Mouse (Mus musculus) heart, postnatal 10 days (tissue): Measurements from ENCODE around the gene Pitpnc1. TPM values are rescaled to one million over a fixed set of nuclear protein-coding genes. Genes with fewer than 3 reads are reported as not detected.

Source experiments
- DNase-seq, 2 experiments: peaks; one replicate each; pipeline ENCODE4 v3.0.0; 2021
- intact Hi-C: fragments of 180-260 bp; cut with DNase I; formaldehyde crosslinking; loops from one replicate; pipeline ENCODE4 v1.15.1; 2025
- total RNA-seq, 2 experiments: library from RNA; stranded (reverse); gene quantifications; 2 replicates each; pipeline ENCODE4 v1.2.3; 2021

The Pitpnc1 gene
- total RNA-seq, 2 experiments from 2014 or later: 75.6 to 78.1 TPM

DNA sequence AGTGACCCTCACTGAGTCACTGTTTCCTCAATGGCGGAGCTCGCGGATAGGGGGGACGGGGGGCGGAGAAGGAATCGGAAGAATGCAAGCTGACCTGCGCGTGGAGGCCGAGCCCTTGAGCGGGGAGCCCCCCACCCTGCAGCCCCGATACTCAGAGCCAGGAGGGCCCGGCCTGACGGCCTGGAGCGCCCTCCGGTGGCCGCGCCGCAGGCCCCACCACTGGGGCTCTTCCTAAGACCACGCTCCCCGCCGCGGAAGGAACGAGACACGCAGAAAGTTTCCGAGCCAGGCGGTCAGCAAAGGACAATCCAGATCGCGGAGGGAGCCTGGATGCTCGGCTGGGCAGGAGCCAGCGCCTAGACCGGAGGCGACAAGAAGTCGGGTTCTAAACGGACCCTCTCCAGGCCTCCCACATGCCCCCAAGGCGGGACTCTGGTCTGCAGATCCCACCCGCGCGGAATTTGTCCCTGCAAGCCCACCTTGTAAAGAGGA, 1.4 kb downstream of the Pitpnc1 start:
- intact Hi-C loops: loop anchor here (1.0 to 5.0 kb wide), 5 partner anchors 52 to 193 kb away; no protein-coding TSS in a partner anchor
- peak; percentile 87 to 88 for DNase-seq

DNA sequence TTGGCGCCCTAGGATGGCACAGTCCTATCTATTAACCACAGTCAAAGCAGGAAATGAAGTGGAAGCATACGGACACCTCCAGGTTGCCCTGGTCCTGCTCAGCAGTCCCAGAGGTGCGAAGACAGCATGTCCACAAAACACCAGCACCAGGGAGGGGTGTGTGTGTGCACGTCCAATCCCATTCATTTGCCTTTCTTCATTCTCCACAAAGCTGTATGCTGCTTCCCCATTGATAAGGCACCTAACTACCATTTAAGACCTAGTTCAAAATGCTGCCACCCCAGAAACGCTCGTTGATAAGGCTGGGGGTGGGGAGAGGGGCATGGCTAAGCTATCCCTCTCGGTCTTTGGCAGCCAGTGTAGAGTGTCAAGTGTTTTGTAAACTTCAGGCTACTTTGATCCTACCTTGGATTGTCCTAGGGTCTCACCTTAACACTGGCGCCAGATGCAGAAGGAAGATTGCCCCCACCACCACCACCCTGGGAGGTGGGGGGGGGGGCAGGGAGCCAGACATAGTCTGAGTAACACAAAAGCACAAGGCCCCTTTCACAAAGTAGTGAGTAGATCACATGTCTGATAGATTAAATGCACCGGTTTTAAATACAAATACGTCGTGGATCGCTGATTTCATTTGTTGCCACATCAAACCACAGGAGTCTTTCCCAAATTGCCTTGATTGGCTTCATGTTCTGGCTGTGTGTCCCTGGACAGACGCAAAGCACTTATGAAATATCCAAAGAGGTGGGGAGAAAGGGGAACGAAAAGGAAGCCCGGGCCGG, 2.1 kb downstream of the Pitpnc1 start:
- intact Hi-C loops: loop anchor here (1.0 to 5.0 kb wide), 5 partner anchors 51 to 192 kb away; no protein-coding TSS in a partner anchor
- DNase-seq: no peak

DNA sequence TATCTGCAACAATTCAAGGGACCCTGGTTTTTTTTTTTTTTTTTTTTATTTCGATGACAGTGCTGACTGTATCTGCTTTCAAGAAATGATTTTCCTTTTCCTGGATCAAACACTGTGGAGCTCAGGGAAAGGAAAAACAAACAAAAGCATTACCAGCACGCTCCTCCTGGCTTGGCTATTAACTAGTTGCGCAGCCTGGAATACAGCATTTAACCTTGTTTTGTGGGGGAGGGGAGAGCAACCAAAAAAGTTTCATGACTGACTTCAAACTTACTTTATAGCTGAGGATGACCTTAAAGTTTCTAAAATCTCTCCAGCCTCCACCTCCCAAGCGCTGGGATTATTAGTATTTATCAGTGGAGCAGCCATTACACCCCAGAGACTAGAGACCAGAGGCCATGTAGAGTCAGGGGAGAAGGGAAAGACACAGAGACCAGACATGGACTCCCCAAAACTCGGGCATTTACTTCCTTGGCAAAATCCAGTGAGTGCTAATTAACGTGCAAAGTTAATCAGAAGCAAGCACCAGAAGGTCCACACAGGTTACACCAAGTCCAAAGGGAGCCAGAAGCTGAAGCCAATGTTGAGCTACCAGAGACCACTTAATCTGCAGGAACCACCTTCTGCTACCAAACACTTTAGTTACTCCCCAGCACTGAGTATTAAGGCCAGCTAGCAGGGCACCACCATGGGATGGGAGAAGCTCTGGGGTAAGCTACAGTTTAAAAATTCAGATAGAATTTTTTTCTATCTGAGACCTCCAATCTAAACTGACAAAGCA, 3.7 kb downstream of the Pitpnc1 start:
- intact Hi-C loops: loop anchor here (5.0 kb wide), 2 partner anchors 130 to 150 kb away; no protein-coding TSS in a partner anchor

DNA sequence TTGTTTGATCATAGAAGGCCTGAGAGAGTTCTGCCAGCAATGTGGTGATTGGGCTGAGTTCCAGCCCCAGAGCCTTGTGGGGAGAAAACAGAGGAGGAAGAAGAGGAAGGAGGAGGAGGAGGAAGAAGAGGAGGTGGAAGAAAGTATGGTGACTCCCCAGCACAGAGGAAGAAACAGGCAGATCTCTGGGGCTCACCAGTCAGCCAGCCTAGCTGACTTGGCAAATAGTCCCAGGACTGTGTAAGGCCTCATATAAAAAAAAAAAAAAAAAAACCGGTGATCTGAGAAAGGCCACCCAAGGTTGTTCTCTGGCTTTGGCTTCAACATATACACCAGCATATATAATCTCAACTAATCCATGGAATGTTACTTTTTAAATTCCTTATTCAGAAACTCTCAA, 4.5 kb downstream of the Pitpnc1 start:
- intact Hi-C loops: loop anchor here (5.0 kb wide), 2 partner anchors 129 to 149 kb away; no protein-coding TSS in a partner anchor
- DNase-seq: no peak

More for the DNA sequence above, 3.7 kb downstream of the Pitpnc1 start:
- no peak for DNase-seq

DNA sequence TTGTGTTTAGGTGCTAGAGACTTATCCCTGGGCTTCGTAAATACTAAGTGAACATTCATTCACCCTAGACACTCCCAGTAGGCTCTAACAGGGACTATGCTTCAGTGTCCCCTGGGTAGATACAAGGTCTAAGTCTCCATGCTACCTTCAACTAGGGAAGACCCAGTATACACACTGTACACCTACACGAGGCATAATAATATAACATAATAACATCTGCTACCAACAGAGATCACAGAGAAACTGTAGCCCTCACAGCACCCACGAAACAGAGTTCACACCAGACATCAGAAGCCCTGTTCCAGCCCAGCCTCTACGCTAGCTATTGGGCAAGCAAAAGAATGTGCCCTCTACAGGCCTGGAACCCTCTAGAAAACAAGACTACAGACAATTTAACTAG, 5.5 kb downstream of the Pitpnc1 start:
- intact Hi-C loops: loop anchor here (5.0 kb wide), 2 partner anchors 128 to 148 kb away; no protein-coding TSS in a partner anchor
- no peak for DNase-seq

DNA sequence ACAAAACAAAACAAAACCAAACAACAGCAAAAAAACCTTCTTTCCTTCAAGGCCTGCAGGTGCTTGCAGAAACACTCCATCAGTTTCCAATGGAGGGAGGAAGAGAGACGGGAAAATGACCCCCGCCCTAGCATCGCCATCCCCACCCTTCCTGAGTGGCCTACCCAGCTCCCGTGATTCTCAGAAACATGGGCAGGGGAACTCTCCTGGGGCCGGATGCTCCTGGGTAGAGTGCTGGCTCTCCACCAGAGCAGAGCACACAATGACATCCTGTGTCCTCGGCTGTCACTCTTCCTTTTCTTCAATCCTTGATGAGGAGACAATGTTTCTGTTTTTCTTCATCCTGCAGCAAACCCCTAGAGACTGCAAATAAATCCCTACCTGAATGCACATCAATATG, 6.4 kb downstream of the Pitpnc1 start:
- DNase-seq: no peak
- intact Hi-C loops: no loop called here

DNA sequence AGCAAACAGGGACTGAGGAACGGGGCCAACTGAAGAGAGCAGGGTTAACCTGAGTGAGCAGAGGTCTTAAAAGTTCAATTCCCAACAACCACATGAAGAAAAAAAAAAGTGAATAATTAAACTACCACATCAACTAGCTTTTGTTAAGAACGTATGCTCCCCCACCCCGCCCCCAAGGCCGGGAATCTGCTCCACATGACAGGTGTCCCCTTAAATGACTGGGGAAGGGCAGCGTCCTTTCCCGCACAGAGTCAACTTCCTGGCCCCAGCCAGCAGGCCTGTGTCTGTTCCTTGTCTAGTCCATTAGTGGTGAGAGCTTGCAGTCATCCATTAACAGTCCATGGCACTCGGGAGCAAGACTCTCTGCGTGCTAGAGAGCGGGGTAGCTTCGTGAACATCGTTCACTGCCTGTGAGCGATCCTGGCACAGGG, 7.2 kb downstream of the Pitpnc1 start:
- intact Hi-C loops: no loop called here

DNA sequence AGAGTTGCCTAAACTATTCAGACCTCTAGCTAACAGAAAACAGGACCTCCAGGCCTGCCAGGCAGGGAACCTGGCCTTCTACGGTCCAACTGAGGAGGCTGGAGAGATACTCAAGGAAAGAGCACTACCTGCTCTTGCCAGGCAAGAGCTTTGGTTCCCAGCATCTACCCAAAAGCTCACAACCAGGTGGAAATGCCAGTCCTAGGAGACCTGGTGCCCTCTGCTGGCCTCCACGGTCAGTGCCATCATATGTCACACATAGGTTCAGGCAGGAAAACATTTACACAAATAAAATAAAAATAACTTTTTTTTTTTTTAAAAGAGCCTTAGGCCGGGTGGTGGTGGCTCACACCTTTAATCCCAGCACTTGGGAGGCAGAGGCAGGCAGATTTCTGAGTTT, 8.0 kb downstream of the Pitpnc1 start:
- intact Hi-C loops: no loop called here
- DNase-seq: no peak

More for the DNA sequence above, 7.2 kb downstream of the Pitpnc1 start:
- no peak for DNase-seq

DNA sequence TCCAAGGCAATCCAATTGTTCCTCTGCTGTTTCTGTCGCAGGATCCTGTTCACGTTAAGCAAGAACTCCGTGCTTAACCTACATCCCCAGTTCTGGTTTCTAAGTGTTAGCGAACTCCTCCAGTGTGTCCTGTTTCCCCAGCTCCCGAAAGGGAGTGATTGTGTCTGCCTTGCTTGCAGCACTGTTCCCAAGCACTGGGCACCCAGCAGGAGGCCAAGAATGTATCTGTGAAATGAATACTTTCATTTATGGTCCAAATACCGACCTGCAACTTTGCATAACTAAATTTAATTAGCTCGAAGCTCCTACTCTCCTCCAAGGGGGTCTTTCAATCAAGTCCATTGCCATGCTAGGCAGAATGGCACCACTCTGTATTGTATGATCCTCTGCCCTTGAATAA, 10.7 kb downstream of the Pitpnc1 start:
- intact Hi-C loops: no loop called here
- DNase-seq: no peak

DNA sequence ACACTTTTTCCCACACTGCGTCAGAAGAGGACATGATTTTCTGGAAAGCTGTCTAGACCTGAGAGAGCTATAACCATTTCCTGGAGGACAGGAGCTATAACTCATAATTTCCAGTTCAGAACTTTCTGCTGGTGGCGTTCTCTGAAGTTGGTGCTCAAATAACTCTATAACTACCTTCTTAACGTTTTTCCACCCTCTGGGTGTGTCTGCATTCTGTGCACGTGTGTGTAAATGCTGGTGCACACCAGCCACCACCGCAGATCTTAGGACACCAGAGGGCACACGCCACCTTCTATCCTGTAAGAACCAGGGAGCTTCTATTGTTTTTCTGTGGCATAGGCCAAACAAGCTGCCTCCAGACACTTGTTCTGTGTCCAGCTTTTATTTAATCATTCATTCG, 11.5 kb downstream of the Pitpnc1 start:
- DNase-seq: no peak
- intact Hi-C loops: no loop called here

DNA sequence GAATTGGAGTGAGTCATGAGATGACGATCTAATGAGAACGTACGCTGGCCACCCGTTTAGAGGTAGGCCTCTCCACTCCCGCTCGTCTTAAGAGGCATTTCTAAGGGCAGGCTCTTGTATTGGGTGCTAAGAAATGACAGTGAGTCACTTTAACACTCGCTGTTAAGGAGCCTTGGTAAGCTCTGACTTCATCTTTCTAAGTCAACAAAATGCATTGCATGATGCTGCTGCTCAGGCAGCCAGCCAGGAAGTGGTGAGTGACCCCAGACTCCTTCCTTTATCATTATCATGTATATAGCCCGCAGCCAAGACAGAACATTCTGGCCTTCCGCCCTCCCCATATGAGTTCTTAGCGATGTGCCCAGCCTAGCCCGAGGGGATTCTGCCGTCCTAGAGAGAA, 12.2 kb downstream of the Pitpnc1 start:
- DNase-seq: no peak
- intact Hi-C loops: no loop called here

DNA sequence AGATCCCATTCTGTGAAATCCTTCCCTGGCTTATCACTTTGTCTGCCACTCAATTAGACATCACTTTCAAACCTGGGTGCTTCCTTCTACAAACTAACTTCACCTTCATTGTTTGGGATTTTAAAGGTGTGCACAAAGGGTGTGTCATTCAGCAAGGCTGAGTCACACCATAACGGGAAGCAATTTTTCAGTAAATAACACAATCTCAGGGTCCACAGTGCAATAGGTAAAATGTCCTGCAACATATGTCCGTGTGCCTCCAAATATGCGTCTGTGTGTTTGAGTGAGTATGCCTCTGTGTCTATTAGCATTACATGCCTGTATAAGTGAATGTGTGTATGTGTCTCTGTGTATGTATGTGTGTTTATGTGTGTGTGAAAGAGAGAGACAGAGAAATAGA, 13.2 kb downstream of the Pitpnc1 start:
- no peak for DNase-seq
- intact Hi-C loops: no loop called here

DNA sequence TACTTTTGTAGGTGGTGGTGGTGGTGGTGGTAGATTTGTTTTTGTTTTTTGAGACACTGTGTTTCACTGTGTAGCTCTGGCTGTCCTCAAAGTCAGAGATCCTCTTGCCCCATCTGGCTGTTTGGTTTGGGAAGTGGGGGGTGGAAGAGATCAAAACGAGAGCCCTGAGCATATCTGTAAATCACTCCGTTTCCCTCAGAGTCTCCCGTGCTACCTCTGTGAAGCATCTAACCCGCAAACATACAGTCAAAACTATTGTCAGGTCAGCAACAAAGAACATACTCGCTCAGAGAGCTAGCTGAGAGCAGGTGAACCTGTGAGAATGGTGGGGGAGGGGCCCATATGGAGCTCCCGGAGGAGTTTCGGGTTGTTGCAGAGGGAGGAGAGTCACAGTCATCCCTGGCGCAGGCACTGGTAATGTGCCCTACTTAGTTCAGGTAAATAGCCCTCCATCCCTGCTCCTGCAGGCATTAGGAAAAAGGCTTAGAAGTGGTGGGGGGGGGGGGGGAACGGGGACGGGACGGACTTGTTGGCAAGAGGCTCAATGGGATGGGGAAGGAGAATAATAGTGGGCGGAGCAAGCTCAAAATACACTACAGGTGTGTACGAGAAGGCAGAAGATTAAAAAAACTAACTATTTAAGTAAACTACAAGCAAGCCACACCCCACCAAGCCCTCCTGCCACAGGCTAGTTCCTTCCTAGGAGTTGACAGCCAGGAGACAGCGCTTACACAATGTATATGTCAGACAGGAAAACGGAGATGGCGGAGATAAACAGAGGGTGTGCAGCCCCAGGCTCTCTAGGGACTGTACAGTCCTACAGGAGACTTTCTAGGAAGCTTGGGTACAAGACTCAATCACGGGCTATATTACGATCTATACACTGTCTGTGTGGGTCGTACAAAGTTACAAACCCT, 15.7 kb downstream of the Pitpnc1 start:
- intact Hi-C loops: no loop called here
- no peak for DNase-seq

DNA sequence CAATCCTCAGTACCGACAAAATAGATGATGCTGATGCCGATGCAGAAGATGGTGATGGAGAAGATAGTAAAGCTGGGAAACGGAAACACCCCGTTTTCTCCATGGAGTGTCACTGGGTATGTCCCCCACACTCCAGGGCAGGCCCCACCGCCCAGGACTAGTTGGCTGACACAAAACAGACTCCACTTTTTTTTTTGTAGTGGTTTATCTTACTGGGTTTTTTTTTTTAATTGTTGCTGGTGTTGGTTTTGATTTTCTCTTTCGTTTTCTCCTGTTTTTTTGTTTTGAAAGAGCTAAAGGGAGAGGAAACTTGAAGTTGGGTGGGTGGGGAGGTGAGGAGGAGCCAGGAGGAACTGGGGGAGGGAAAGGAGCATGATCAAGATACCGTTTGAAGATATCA, 18.4 kb downstream of the Pitpnc1 start:
- DNase-seq: no peak
- intact Hi-C loops: no loop called here

DNA sequence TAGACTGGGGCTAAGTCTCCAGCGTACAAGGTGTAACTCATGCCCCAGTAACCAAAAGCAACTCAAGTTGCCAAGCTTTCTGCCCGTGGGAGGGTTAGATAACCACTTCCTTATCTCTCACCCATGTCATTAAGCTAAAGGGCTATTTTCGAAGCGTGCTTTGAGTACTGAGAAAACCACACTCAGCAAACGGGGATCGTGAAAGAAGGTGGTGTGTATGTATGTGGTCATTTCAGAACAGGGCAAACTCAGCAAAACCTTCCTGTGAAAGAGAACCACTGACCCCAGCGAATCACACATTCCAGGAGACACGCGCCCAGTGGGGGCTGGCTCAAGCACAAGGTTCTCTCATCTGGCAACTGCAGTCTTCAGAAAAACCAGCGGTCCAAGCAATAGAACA, 19.4 kb downstream of the Pitpnc1 start:
- DNase-seq: peak in 1 of 2 experiments; percentile 50
- intact Hi-C loops: no loop called here

DNA sequence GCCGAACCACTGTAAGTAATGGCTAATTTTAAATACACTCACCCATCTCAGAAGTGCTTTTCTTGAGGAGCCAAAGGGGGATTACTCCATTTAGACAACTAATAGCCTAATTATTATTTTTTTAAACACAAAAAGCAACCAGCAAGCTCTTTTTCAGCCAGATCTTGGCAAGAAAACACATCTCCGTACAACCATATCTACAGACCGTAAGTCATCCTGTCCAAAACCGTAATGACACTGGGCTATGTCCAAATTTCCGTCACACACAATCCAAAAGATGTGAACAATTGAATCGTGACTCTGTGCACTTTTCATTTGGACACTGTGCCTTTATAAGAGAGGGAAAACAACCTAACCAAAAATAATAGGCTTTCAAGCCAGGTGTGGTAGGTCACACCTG, 20.4 kb downstream of the Pitpnc1 start:
- DNase-seq: peak in 1 of 2 experiments; percentile 61
- intact Hi-C loops: no loop called here

DNA sequence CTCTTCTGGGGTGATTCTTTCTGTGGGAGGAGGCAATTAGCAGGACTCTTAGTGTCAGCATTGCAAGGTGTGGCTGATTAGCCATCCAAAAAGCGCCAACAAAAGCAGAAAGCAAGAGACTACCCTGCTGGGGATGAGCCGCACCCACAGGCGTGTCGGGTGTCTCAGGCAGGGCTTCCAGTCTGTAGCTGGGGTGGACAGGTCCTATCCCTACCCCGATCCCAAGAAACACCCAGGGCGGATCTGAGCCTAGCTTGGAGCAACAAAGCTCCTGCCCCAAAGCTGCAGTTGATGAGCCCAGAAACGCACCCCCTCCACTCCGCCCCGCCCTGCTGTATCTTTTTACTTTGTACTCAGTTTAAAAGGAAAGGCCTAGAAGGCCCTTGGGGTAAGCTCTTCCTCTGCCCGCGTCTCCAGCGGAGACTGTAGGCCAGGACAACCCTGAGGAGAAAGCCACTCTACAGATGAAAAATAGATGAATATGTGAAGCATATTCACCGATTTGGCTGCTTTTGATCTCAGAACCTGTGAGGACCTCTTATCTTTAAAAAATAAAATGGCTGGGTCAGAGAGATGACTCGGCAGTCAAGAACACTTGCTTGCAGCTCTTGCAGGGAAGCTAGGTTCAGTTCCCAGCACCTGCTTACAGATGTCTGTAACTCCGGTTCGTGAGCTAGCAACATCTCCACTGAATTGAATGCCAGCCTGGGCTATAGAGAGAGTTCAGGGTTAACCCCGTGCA, 21.2 kb downstream of the Pitpnc1 start:
- intact Hi-C loops: no loop called here
- DNase-seq: no peak

DNA sequence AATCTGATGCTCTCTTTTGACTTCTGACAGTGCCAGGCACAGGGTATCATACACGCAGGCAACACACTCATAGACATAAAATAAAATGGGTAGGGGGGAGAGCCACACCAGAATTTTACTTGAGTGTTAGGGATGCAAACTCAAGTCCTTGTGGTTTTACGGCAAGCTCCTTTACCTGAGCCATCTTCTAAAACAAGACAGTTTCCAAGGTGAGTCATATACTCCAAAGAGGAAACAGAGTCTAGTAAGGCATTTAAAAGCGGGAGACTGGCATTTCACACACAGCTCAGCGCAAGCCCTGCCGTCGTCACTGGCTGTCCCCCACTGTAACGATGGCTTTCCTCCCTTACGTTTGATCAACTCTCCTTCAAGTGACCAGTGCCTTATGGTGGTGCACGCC, 22.6 kb downstream of the Pitpnc1 start:
- no peak for DNase-seq
- intact Hi-C loops: no loop called here

DNA sequence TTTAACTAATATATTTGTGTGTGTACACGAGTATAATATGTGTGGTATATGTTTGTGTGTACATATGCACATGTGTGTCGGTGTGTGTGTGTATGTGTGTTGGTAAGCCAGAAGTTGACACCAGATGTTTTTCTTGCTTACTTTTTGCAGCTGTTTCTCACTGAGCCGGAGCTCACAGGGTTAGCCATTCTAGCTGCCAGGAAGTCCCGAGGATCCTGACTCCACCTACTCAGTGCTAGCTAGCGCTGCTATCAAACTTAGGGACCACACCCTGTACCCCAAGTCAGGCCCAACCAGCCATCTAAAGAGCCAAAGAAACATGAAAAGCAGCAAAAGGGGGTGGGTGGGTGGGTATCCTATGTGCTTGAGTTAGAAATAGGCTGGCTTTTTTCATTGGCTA, 23.1 kb downstream of the Pitpnc1 start:
- peak in 1 of 2 experiments; percentile 51 for DNase-seq
- intact Hi-C loops: no loop called here

DNA sequence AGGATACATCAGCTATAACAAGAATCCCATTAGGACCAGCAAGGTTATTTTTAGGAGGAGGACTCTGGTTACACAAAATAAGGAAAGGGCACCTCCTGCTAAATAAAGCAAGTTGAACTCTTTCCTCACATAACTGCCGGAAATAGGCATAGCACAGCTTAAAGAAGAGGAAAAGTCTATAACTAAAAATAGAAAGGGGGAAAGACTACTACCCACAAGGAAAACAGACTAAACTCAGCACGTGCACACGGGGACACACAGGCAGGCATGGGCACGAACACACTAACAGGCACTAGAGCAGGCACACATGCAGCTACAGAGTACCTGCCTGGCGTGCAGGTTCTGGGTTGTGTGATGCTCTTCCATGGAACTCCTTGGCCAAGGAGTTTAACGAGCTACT, 23.8 kb downstream of the Pitpnc1 start:
- intact Hi-C loops: no loop called here
- DNase-seq: no peak
